In the genomic region with DNA sequence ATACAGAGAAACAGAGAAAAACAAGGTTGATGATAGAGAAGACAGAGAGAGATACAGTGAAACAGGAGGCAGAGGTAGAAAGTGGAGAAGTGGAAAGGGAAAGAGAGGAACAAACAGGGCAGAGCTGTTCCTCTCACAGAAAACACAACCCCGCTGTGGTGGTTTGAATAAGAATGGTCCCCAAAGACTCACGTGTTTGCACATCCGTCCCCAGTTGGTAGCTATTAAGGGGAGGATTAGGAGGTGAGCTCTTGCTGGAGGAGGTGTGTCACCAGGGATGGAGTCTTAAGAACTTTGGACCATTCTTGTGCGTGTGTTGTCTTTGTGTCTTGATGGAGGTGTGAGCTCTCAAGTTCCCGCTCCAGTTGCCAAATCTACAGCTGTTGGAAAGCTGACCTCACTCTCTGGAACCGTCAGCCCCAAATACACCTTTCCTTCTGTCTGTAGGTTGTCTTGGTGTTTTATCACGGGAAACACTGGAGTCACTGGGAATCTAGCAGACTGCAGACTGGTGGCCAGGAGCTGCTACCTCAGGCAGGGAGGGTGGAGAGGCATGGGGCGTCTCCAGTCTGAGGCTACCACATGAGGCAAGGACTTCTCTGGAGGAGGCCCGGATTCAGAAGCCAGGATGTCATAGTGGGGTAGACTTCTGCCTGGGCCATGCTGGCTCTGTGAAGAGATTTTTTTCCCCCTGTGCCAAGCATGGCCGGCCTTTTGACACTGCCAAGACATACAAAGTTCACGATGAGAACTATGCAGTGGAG, we compare ENCODE assay signal across 10 mouse cellular contexts.
DNase-seq lines count a peak whose midpoint lies in the region; ATAC-seq lines count a peak whose summit lies in the region.
"Had no signal": no experiment of that assay in that cellular context is flagged by ENCODE, and none has a peak within 500 bp of the region (broad histone marks: within the 10 kb centered on the region; RNA-seq: fewer than 3 reads in every experiment).

No protein-coding gene starts in this region.

- peaks cover 24% of the 10 kb centered on the region for H3K4me1 ChIP-seq in kidney, embryonic 14.5 days (ENCODE audit: control insufficient read depth, insufficient read depth, low read length)
- peaks cover 61% of the 10 kb centered on the region for H3K4me1 ChIP-seq in forebrain, embryonic 12.5 days
- peaks cover 47% of the 10 kb centered on the region for H3K4me1 ChIP-seq in midbrain, embryonic 14.5 days (ENCODE audit: control insufficient read depth, insufficient read depth, low read length)
- peaks cover 63% of the 10 kb centered on the region for H3K4me1 ChIP-seq in hindbrain, embryonic 10.5 days (replicated peaks)

- peak overlapping the region; percentile 44 for H3K4me2 ChIP-seq in kidney, embryonic 14.5 days (replicated peaks; ENCODE audit: low read depth, low read length)
- peak overlapping the region; percentile 53 for H3K4me2 ChIP-seq in forebrain, embryonic 12.5 days
- peak overlapping the region; percentile 53 for H3K4me2 ChIP-seq in midbrain, embryonic 14.5 days (ENCODE audit: low read length)

- H3K9me3 ChIP-seq in kidney, embryonic 14.5 days (ENCODE audit: control insufficient read depth, low read length): peaks cover 5% of the 10 kb centered on the region; the same call in 1 of the 2 replicates
- no peaks in the 10 kb centered on the region for H3K9me3 ChIP-seq in forebrain, embryonic 12.5 days
- H3K9me3 ChIP-seq in midbrain, embryonic 14.5 days (ENCODE audit: control insufficient read depth, low read length): no peaks in the 10 kb centered on the region
- peaks cover 3% of the 10 kb centered on the region; the same call in 1 of the 2 replicates for H3K9me3 ChIP-seq in hindbrain, embryonic 10.5 days
- H3K9me3 ChIP-seq: G1E had no signal

- peaks cover 47% of the 10 kb centered on the region for H3K27me3 ChIP-seq in kidney, embryonic 14.5 days (ENCODE audit: control insufficient read depth, insufficient read depth, low read length)
- H3K27me3 ChIP-seq in forebrain, embryonic 12.5 days: peaks cover 68% of the 10 kb centered on the region
- H3K27me3 ChIP-seq in midbrain, embryonic 14.5 days (ENCODE audit: control insufficient read depth, insufficient read depth, low read length): no peaks in the 10 kb centered on the region
- H3K27me3 ChIP-seq in hindbrain, embryonic 10.5 days (ENCODE audit: insufficient read depth, poor library complexity, severe bottlenecking): peaks cover 77% of the 10 kb centered on the region

- ATAC-seq in kidney, embryonic 14.5 days (ENCODE audit: low FRiP score, low TSS enrichment): no peak
- ATAC-seq in forebrain, embryonic 12.5 days (ENCODE audit: low FRiP score): no peak
- ATAC-seq in midbrain, embryonic 14.5 days (ENCODE audit: low FRiP score, low TSS enrichment): no peak

- H3K9ac ChIP-seq in kidney, embryonic 14.5 days (ENCODE audit: low read depth, low read length): no peak overlapping the region
- H3K9ac ChIP-seq in forebrain, embryonic 12.5 days: no peak overlapping the region
- no peak overlapping the region for H3K9ac ChIP-seq in midbrain, embryonic 14.5 days (replicated peaks; ENCODE audit: low read length)

- no peak overlapping the region for H3K27ac ChIP-seq in kidney, embryonic 14.5 days (ENCODE audit: low read depth, low read length)
- no peak overlapping the region for H3K27ac ChIP-seq in forebrain, embryonic 12.5 days
- peak overlapping the region; percentile 78; the same call in 1 of the 2 replicates for H3K27ac ChIP-seq in midbrain, embryonic 14.5 days (replicated peaks; ENCODE audit: low read depth, low read length)
- no peak overlapping the region for H3K27ac ChIP-seq in hindbrain, embryonic 10.5 days

- 12% methylated on average over 11 of the region's 11 CpGs for WGBS in kidney, embryonic 14.5 days
- WGBS in forebrain, embryonic 12.5 days: 9% methylated on average over 11 of the region's 11 CpGs
- 13% methylated on average over 11 of the region's 11 CpGs for WGBS in midbrain, embryonic 14.5 days
- 10% methylated on average over 11 of the region's 11 CpGs for WGBS in hindbrain, embryonic 10.5 days

- H3K36me3 ChIP-seq in kidney, embryonic 14.5 days (ENCODE audit: control insufficient read depth, insufficient read depth, low read length): no peaks in the 10 kb centered on the region
- H3K36me3 ChIP-seq in forebrain, embryonic 12.5 days (replicated peaks): no peaks in the 10 kb centered on the region
- H3K36me3 ChIP-seq in midbrain, embryonic 14.5 days (ENCODE audit: control insufficient read depth, insufficient read depth, low read length): no peaks in the 10 kb centered on the region
- no peaks in the 10 kb centered on the region for H3K36me3 ChIP-seq in hindbrain, embryonic 10.5 days
- H3K36me3 ChIP-seq: G1E had no signal

- H3K4me3 ChIP-seq in kidney, embryonic 14.5 days (ENCODE audit: low read length): no peak overlapping the region
- no peak overlapping the region; the same call in 1 of the 2 replicates for H3K4me3 ChIP-seq in forebrain, embryonic 12.5 days (replicated peaks)
- H3K4me3 ChIP-seq in midbrain, embryonic 14.5 days (replicated peaks; ENCODE audit: low read depth, low read length): no peak overlapping the region
- no peak overlapping the region for H3K4me3 ChIP-seq in hindbrain, embryonic 10.5 days

- DNase-seq in kidney, adult 11 months: no peak
- peak; percentile 96 for DNase-seq in R1 (ENCODE audit: low read depth, low spot score)
- DNase-seq in midbrain, embryonic 14.5 days: peak; percentile 19
- no peak for DNase-seq in layer of hippocampus, postnatal 36 days
- no peak for DNase-seq in hindbrain, embryonic 10.5 days (ENCODE audit: low spot score)
- DNase-seq in left cerebral cortex, postnatal 25 days (ENCODE audit: low spot score in 2 of 2): no peak
- DNase-seq: cerebellum, adult 8-10 months had no signal

- intact Hi-C loops in left cerebral cortex, postnatal 25 days (cut with DNase I): no loop called here

Comparison
In these comparisons a context has a peak if more than half of its experiments do, and no peak if none do; other contexts are left out.
1. DNase-seq: peak in R1 (single experiment) and midbrain, embryonic 14.5 days (single experiment); none in kidney, adult 11 months (single experiment), layer of hippocampus, postnatal 36 days (0 of 2), hindbrain, embryonic 10.5 days (single experiment) and left cerebral cortex, postnatal 25 days (0 of 2).
2. Peak in every context shown above with its lines, with median percentiles within 50 percentile points of each other: H3K4me2 ChIP-seq.